Mouse (Mus musculus) lung, adult 2 months (tissue): ENCODE data around the gene Gm8764. TPM values are rescaled to one million over a fixed set of nuclear protein-coding genes. Genes with fewer than 3 reads are reported as not detected.
"Not testable (repeated sequence)": the region's sequence is repeated elsewhere in the genome, so short reads cannot be mapped to it uniquely, and the experiment has no call there.

ENCODE experiments used
- DNase-seq: peaks from one replicate; pipeline ENCODE4 v3.0.0; 2022
- H3K4me1 ChIP-seq: fragments of 200-500 bp; 2 replicates; pipeline ENCODE4 v1.6.1; 2011; ENCODE audit warnings: low read length; ENCODE audit not compliant: control insufficient read depth, insufficient read depth
- H3K4me3 ChIP-seq: fragments of 200-500 bp; replicated peaks from 2 replicates; pipeline ENCODE3; 2011; ENCODE audit warnings: low read depth, mild to moderate bottlenecking, control low read depth, low read length; ENCODE audit errors: extremely low read depth
- CTCF ChIP-seq: fragments of 200-500 bp; IDR thresholded peaks from 2 replicates; pipeline ENCODE4 v1.5.1; 2011; ENCODE audit warnings: mild to moderate bottlenecking, low read length, control low read depth; ENCODE audit not compliant: insufficient read depth
- POLR2A ChIP-seq: fragments of 200-500 bp; IDR thresholded peaks from 2 replicates; pipeline ENCODE4 v1.6.1; 2011; ENCODE audit warnings: low read depth, mild to moderate bottlenecking, control low read depth, low read length, borderline replicate concordance; ENCODE audit errors: extremely low read depth
- WGBS: fragments of 180-500 bp; shearing (Covaris S2); methylation state at CpG from one replicate; pipeline ENCODE4 v1.1.7; 2018; 5-methylcytosine and 5-hydroxymethylcytosine counted together
- polyA plus RNA-seq: library from polyadenylated mRNA; depleted of rRNA; stranded (reverse); fragments of >200 nt; gene quantifications from 2 replicates; pipeline ENCODE4 v1.2.3, GENCODE M21; 2012; rRNA removed

Gm8764 gene
- polyA plus RNA-seq: not detected in 2 replicates

DNA sequence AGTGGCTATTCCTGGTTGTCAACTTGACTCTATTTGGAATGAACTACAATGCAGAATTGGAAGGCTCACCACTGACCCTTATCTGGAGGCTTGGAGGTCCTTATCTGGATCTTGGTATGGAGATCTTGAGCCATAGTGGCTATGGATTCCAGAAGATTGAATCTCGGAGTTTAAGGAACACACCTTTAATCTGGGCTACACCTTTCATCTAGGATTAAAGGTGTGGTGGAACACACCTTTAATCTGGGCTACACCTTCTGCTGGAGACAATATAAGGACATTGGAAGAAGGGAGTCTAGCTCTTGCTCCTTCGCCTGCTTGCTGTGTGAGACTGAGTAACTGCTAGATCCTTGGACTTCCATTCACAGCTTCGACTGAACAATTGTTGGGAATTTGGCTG lies at the start of gene Gm8764:
Gm8764 (plus strand) TSS at position 301 of the 400 bp plus-strand sequence.
- not testable (repeated sequence) for DNase-seq, H3K4me3 ChIP-seq, H3K4me1 ChIP-seq
- no CpG with 5 or more reads among the region's 3 CpGs for WGBS

DNA sequence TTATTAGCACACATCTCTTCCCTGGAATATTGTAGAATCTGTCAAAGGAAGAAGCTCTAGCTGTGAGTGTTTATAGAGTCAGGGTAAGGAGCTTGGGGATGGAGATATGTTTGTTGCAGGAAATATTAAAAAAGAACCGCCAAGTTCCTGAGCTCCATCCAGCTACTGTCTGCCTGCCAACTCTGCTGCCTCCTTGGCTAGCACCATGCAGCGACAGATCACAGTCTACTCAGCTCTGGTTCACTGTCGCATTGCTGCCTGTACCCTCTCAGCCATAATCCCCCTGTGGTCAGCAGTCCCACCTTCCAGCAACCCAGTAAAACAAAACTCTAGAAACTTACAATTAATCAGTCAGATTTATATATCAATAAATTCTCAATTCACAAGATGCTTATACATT lies 49.8 kb upstream of the Gm8764 start:
- DNase-seq: no peak
- H3K4me3 ChIP-seq: no peak overlapping the region
- no peaks in the 10 kb centered on the region for H3K4me1 ChIP-seq
- TF ChIP-seq CTCF (no peak), POLR2A (no peak)
- 32% methylated on average over 3 of the region's 3 CpGs for WGBS

DNA sequence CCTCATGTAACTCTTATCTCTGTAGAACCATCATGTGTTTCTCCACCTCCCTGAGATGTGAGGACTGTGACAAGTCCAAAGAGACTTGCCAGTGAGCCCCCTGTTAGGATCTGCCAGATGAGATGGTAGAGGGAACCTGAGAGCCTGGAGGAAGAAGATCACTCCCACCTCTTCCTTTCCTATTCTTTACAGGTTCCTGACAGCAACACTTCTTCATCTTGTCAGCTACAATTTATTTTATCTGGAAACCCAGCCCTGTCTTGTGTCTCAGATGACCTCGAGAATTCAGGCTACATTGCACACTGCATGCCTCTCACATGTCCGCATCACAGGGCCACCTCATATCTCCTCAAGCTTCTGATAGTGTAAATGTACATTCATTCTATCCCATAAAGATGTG lies 41.5 kb upstream of the Gm8764 start:
- Histone ChIP-seq H3K4me3 (no peak overlapping the region), H3K4me1 (no peaks in the 10 kb centered on the region)
- no peak for DNase-seq
- TF ChIP-seq POLR2A (no peak), CTCF (no peak)
- WGBS: 57% methylated on average over 2 of the region's 2 CpGs

DNA sequence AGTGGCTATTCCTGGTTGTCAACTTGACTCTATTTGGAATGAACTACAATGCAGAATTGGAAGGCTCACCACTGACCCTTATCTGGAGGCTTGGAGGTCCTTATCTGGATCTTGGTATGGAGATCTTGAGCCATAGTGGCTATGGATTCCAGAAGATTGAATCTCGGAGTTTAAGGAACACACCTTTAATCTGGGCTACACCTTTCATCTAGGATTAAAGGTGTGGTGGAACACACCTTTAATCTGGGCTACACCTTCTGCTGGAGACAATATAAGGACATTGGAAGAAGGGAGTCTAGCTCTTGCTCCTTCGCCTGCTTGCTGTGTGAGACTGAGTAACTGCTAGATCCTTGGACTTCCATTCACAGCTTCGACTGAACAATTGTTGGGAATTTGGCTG lies 17.1 kb upstream of the Gm8764 start, which contains the start of gene Gm21293:
Gm21293 (plus strand) TSS at position 301 of the 400 bp plus-strand sequence.
- not testable (repeated sequence) for H3K4me3 ChIP-seq, H3K4me1 ChIP-seq, DNase-seq
- no CpG with 5 or more reads among the region's 3 CpGs for WGBS

DNA sequence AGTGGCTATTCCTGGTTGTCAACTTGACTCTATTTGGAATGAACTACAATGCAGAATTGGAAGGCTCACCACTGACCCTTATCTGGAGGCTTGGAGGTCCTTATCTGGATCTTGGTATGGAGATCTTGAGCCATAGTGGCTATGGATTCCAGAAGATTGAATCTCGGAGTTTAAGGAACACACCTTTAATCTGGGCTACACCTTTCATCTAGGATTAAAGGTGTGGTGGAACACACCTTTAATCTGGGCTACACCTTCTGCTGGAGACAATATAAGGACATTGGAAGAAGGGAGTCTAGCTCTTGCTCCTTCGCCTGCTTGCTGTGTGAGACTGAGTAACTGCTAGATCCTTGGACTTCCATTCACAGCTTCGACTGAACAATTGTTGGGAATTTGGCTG lies 8.6 kb upstream of the Gm8764 start, which contains the start of gene Gm6763:
Gm6763 (plus strand) TSS at position 301 of the 400 bp plus-strand sequence.
- DNase-seq, H3K4me3 ChIP-seq, H3K4me1 ChIP-seq: not testable (repeated sequence)
- WGBS: no CpG with 5 or more reads among the region's 3 CpGs

DNA sequence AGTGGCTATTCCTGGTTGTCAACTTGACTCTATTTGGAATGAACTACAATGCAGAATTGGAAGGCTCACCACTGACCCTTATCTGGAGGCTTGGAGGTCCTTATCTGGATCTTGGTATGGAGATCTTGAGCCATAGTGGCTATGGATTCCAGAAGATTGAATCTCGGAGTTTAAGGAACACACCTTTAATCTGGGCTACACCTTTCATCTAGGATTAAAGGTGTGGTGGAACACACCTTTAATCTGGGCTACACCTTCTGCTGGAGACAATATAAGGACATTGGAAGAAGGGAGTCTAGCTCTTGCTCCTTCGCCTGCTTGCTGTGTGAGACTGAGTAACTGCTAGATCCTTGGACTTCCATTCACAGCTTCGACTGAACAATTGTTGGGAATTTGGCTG lies 8.4 kb downstream of the Gm8764 start, which contains the start of gene Gm21304:
Gm21304 (plus strand) TSS at position 301 of the 400 bp plus-strand sequence.
- no CpG with 5 or more reads among the region's 3 CpGs for WGBS
- H3K4me1 ChIP-seq, DNase-seq, H3K4me3 ChIP-seq: not testable (repeated sequence)

DNA sequence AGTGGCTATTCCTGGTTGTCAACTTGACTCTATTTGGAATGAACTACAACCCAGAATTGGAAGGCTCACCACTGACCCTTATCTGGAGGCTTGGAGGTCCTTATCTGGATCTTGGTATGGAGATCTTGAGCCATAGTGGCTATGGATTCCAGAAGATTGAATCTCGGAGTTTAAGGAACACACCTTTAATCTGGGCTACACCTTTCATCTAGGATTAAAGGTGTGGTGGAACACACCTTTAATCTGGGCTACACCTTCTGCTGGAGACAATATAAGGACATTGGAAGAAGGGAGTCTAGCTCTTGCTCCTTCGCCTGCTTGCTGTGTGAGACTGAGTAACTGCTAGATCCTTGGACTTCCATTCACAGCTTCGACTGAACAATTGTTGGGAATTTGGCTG lies 16.9 kb downstream of the Gm8764 start, which contains the start of gene Gm21312:
Gm21312 (plus strand) TSS at position 301 of the 400 bp plus-strand sequence.
- not testable (repeated sequence) for H3K4me1 ChIP-seq, H3K4me3 ChIP-seq, DNase-seq
- no CpG with 5 or more reads among the region's 3 CpGs for WGBS

DNA sequence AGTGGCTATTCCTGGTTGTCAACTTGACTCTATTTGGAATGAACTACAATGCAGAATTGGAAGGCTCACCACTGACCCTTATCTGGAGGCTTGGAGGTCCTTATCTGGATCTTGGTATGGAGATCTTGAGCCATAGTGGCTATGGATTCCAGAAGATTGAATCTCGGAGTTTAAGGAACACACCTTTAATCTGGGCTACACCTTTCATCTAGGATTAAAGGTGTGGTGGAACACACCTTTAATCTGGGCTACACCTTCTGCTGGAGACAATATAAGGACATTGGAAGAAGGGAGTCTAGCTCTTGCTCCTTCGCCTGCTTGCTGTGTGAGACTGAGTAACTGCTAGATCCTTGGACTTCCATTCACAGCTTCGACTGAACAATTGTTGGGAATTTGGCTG lies 25.4 kb downstream of the Gm8764 start, which contains the start of gene Gm20765:
Gm20765 (plus strand) TSS at position 301 of the 400 bp plus-strand sequence.
- H3K4me1 ChIP-seq, H3K4me3 ChIP-seq, DNase-seq: not testable (repeated sequence)
- no CpG with 5 or more reads among the region's 3 CpGs for WGBS

DNA sequence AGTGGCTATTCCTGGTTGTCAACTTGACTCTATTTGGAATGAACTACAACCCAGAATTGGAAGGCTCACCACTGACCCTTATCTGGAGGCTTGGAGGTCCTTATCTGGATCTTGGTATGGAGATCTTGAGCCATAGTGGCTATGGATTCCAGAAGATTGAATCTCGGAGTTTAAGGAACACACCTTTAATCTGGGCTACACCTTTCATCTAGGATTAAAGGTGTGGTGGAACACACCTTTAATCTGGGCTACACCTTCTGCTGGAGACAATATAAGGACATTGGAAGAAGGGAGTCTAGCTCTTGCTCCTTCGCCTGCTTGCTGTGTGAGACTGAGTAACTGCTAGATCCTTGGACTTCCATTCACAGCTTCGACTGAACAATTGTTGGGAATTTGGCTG lies 33.9 kb downstream of the Gm8764 start, which contains the start of gene Gm4340:
Gm4340 (plus strand) TSS at position 301 of the 400 bp plus-strand sequence.
- no CpG with 5 or more reads among the region's 3 CpGs for WGBS
- H3K4me3 ChIP-seq, H3K4me1 ChIP-seq, DNase-seq: not testable (repeated sequence)

DNA sequence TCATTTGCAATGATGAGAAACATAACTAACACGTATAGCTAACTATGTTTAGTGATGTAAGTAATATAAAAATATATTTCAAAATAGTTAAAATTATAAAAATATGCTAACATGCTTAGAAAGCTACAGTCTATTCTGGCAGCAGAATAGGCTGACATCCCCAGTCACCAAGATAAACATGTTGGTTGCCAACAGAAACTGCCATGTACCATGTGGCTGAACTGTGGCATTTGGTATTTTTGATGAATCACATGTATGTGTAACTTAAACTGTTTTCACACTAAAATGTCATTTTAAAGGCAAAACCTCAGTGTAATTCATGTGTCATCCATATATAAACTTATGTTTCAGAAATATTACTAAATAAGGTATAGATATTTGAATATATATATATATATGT lies 49.8 kb downstream of the Gm8764 start:
- Histone ChIP-seq H3K4me1 (no peaks in the 10 kb centered on the region), H3K4me3 (no peak overlapping the region)
- TF ChIP-seq POLR2A (no peak), CTCF (no peak)
- DNase-seq: no peak
- 82% methylated on average over 1 of the region's 1 CpGs for WGBS

DNA sequence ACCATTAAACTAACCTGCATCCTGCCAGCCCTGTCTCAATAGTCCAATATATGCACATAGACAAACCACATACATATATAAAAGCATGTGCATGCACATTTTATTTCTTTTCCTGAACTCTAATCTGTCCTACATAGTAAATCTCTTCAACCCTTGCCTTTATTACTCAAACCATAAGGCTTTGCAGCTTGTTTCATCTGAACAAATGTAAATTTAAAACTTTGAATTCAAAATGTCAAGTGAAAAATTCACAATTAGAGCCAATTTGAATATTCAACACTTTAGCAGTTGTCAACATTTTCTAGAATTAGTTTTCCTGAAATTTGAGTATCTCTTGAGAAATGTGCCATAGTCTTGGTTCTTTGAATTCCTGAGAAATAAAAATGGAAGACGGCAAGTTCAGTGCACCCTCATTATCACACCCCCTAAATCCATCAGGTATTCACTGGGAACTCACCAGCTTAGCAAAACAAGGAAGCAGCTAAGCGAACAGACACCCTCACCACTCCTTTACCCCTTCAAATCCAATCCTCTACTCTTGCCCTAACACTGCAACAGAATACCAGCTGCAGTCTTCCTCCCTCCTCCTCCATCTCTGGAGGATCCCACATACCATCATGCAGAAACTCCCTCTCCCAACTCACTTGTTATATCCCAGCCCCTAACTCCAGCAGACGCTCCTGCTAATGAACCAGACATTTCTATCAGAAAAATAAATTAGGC lies 50.6 kb downstream of the Gm8764 start:
- H3K4me3 ChIP-seq: no peak overlapping the region
- no peaks in the 10 kb centered on the region for H3K4me1 ChIP-seq
- no peak for DNase-seq
- TF ChIP-seq POLR2A (no peak), CTCF (no peak)
- 68% methylated on average over 3 of the region's 3 CpGs for WGBS

Other genes with a start within 250 kb of the Gm8764 start
- gene Gm21293, start 17.0 kb upstream of the Gm8764 start, polyA plus RNA-seq: not detected in 2 replicates
- gene Gm6763, start 8.5 kb upstream of the Gm8764 start, polyA plus RNA-seq: not detected in 2 replicates
- not detected in 2 replicates for gene Gm21304, start 8.5 kb downstream of the Gm8764 start, polyA plus RNA-seq
- not detected in 2 replicates for gene Gm21312, start 17.0 kb downstream of the Gm8764 start, polyA plus RNA-seq
- not detected in 2 replicates for gene Gm20765, start 25.5 kb downstream of the Gm8764 start, polyA plus RNA-seq
- not detected in 2 replicates for gene Gm4340, start 34.0 kb downstream of the Gm8764 start, polyA plus RNA-seq